Mouse (Mus musculus): Measurements from ENCODE around the gene Vps25. TPM values are rescaled to one million over a fixed set of nuclear protein-coding genes. Genes with fewer than 3 reads are reported as not detected.

Vps25 gene
- polyA plus RNA-seq, 1 experiment from 2014 or later: 94.1 TPM

- H3K9ac ChIP-seq (replicated peaks): peak overlapping the region; percentile 83
- H3K27ac ChIP-seq: peak overlapping the region; percentile 35; the same call in 1 of the 2 replicates
- H3K4me2 ChIP-seq: peak overlapping the region; percentile 98
- H3K4me1 ChIP-seq (replicated peaks): peaks cover 11% of the 10 kb centered on the region
- H3K36me3 ChIP-seq: peaks cover 35% of the 10 kb centered on the region
- no peaks in the 10 kb centered on the region for H3K27me3 ChIP-seq
- 15% methylated on average over 26 of the region's 26 CpGs for WGBS
- ATAC-seq (ENCODE audit: insufficient number of reproducible peaks, insufficient read depth, low FRiP score, low TSS enrichment, low read depth): no peak
- peak overlapping the region; percentile 89 for H3K4me3 ChIP-seq (replicated peaks)
- no peaks in the 10 kb centered on the region for H3K9me3 ChIP-seq
Measured at GRCm38 (mm10) chr11:101301299-101302003, 47.9 kb downstream of the Vps25 start.

- peak within 1 kb of the TSS; percentile 89 for H3K4me3 ChIP-seq (replicated peaks)
- H3K4me2 ChIP-seq: peak within 1 kb of the TSS; percentile 98
- no peaks in the 10 kb centered on the region for H3K9me3 ChIP-seq
- WGBS: 7% methylated on average over 39 of the region's 39 CpGs
- peaks cover 11% of the 10 kb centered on the region for H3K4me1 ChIP-seq (replicated peaks)
- peaks cover 28% of the 10 kb centered on the region for H3K36me3 ChIP-seq
- peak; percentile 90 for ATAC-seq (ENCODE audit: insufficient number of reproducible peaks, insufficient read depth, low FRiP score, low TSS enrichment, low read depth)
- peak within 1 kb of the TSS; percentile 83 for H3K9ac ChIP-seq (replicated peaks)
- H3K27me3 ChIP-seq: no peaks in the 10 kb centered on the region
- H3K27ac ChIP-seq: peak within 1 kb of the TSS; percentile 35; the same call in 1 of the 2 replicates
Measured at GRCm38 (mm10) chr11:101302004-101302798, 48.7 kb downstream of the Vps25 start, which contains the start of gene Becn1. Gene Becn1, minus strand, starts transcription at chr11:101302286.

- H3K4me1 ChIP-seq (replicated peaks): no peaks in the 10 kb centered on the region
- no peak for ATAC-seq (ENCODE audit: insufficient number of reproducible peaks, insufficient read depth, low FRiP score, low TSS enrichment, low read depth)
- no peaks in the 10 kb centered on the region for H3K27me3 ChIP-seq
- H3K36me3 ChIP-seq: no peaks in the 10 kb centered on the region
- H3K27ac ChIP-seq: no peak overlapping the region
- H3K4me3 ChIP-seq (replicated peaks): no peak overlapping the region
- 49% methylated on average over 5 of the region's 5 CpGs for WGBS
- H3K9ac ChIP-seq (replicated peaks): no peak overlapping the region
- no peak overlapping the region for H3K4me2 ChIP-seq
- no peaks in the 10 kb centered on the region for H3K9me3 ChIP-seq
Measured at GRCm38 (mm10) chr11:101307744-101308143, 54.2 kb downstream of the Vps25 start.

Other genes with a start within 250 kb of the Vps25 start
- 26.9 and 29.4 TPM in 2 replicates for gene Atp6v0a1, start 244.3 kb upstream of the Vps25 start, polyA plus RNA-seq (2016; fragmentation: Nextera tagmentation; extraction: Ambion mirVana)
- 8.0 and 8.1 TPM in 2 replicates for gene Naglu, start 183.7 kb upstream of the Vps25 start, polyA plus RNA-seq (2016; fragmentation: Nextera tagmentation; extraction: Ambion mirVana)
- gene Hsd17b1, start 175.3 kb upstream of the Vps25 start, polyA plus RNA-seq (2016; fragmentation: Nextera tagmentation; extraction: Ambion mirVana): not detected in 2 replicates
- 43.6 and 46.5 TPM in 2 replicates for gene Coasy, start 171.1 kb upstream of the Vps25 start, polyA plus RNA-seq (2016; fragmentation: Nextera tagmentation; extraction: Ambion mirVana)
- gene Mlx, start 166.4 kb upstream of the Vps25 start, polyA plus RNA-seq (2016; fragmentation: Nextera tagmentation; extraction: Ambion mirVana): 40.4 and 43.1 TPM in 2 replicates
- 54.3 and 55.7 TPM in 2 replicates for gene Psmc3ip, start 158.3 kb upstream of the Vps25 start, polyA plus RNA-seq (2016; fragmentation: Nextera tagmentation; extraction: Ambion mirVana)
- 18.8 and 19.1 TPM in 2 replicates for gene Retreg3, start 133.8 kb upstream of the Vps25 start, polyA plus RNA-seq (2016; fragmentation: Nextera tagmentation; extraction: Ambion mirVana)
- gene Tubg1, start 133.8 kb upstream of the Vps25 start, polyA plus RNA-seq (2016; fragmentation: Nextera tagmentation; extraction: Ambion mirVana): 87.6 and 90.7 TPM in 2 replicates
- gene Tubg2, start 97.8 kb upstream of the Vps25 start, polyA plus RNA-seq (2016; fragmentation: Nextera tagmentation; extraction: Ambion mirVana): 6.3 and 6.4 TPM in 2 replicates
- gene Cntnap1, start 83.2 kb upstream of the Vps25 start, polyA plus RNA-seq (2016; fragmentation: Nextera tagmentation; extraction: Ambion mirVana): 0.24 and 0.27 TPM in 2 replicates
- gene Plekhh3, start 82.4 kb upstream of the Vps25 start, polyA plus RNA-seq (2016; fragmentation: Nextera tagmentation; extraction: Ambion mirVana): 5.3 and 7.0 TPM in 2 replicates
- 0.24 TPM in 1 of 2 replicates, not detected in the other for gene Ccr10, start 78.3 kb upstream of the Vps25 start, polyA plus RNA-seq (2016; fragmentation: Nextera tagmentation; extraction: Ambion mirVana)
- 14.2 and 16.4 TPM in 2 replicates for gene Ezh1, start 27.2 kb upstream of the Vps25 start, polyA plus RNA-seq (2016; fragmentation: Nextera tagmentation; extraction: Ambion mirVana)
- 53.0 and 61.5 TPM in 2 replicates for gene Ramp2, start 7.7 kb upstream of the Vps25 start, polyA plus RNA-seq (2016; fragmentation: Nextera tagmentation; extraction: Ambion mirVana)
- 9.4 and 12.4 TPM in 2 replicates for gene Wnk4, start 6.9 kb downstream of the Vps25 start, polyA plus RNA-seq (2016; fragmentation: Nextera tagmentation; extraction: Ambion mirVana)
- gene Cntd1, start 25.3 kb downstream of the Vps25 start, polyA plus RNA-seq (2016; fragmentation: Nextera tagmentation; extraction: Ambion mirVana): 1.0 and 1.6 TPM in 2 replicates
- gene Coa3, start 25.4 kb downstream of the Vps25 start, polyA plus RNA-seq (2016; fragmentation: Nextera tagmentation; extraction: Ambion mirVana): 193 and 204 TPM in 2 replicates
- 126 and 129 TPM in 2 replicates for gene Becn1, start 48.6 kb downstream of the Vps25 start, polyA plus RNA-seq (2016; fragmentation: Nextera tagmentation; extraction: Ambion mirVana)
- gene Psme3, start 62.5 kb downstream of the Vps25 start, polyA plus RNA-seq (2016; fragmentation: Nextera tagmentation; extraction: Ambion mirVana): 154 and 167 TPM in 2 replicates
- gene Aoc2, start 71.4 kb downstream of the Vps25 start, polyA plus RNA-seq (2016; fragmentation: Nextera tagmentation; extraction: Ambion mirVana): 2.0 and 2.3 TPM in 2 replicates
- gene Aoc3, start 76.9 kb downstream of the Vps25 start, polyA plus RNA-seq (2016; fragmentation: Nextera tagmentation; extraction: Ambion mirVana): 0.05 TPM in 1 of 2 replicates, not detected in the other
- not detected in 2 replicates for gene G6pc, start 113.9 kb downstream of the Vps25 start, polyA plus RNA-seq (2016; fragmentation: Nextera tagmentation; extraction: Ambion mirVana)
- 86.6 and 94.2 TPM in 2 replicates for gene Aarsd1, start 163.9 kb downstream of the Vps25 start, polyA plus RNA-seq (2016; fragmentation: Nextera tagmentation; extraction: Ambion mirVana)
- gene Gm27029, start 171.1 kb downstream of the Vps25 start, polyA plus RNA-seq (2016; fragmentation: Nextera tagmentation; extraction: Ambion mirVana): 8.2 and 9.8 TPM in 2 replicates
- gene Rundc1, start 171.4 kb downstream of the Vps25 start, polyA plus RNA-seq (2016; fragmentation: Nextera tagmentation; extraction: Ambion mirVana): 22.0 and 24.0 TPM in 2 replicates
- 7.8 and 9.4 TPM in 2 replicates for gene Ptges3l, start 171.6 kb downstream of the Vps25 start, polyA plus RNA-seq (2016; fragmentation: Nextera tagmentation; extraction: Ambion mirVana)
- gene Rpl27, start 188.6 kb downstream of the Vps25 start, polyA plus RNA-seq (2016; fragmentation: Nextera tagmentation; extraction: Ambion mirVana): 382 and 394 TPM in 2 replicates
- gene Ifi35, start 194.7 kb downstream of the Vps25 start, polyA plus RNA-seq (2016; fragmentation: Nextera tagmentation; extraction: Ambion mirVana): 6.3 and 6.6 TPM in 2 replicates
- gene Rnd2, start 211.3 kb downstream of the Vps25 start, polyA plus RNA-seq (2016; fragmentation: Nextera tagmentation; extraction: Ambion mirVana): 9.7 and 10.2 TPM in 2 replicates
- 23.2 and 26.7 TPM in 2 replicates for gene Vat1, start 212.5 kb downstream of the Vps25 start, polyA plus RNA-seq (2016; fragmentation: Nextera tagmentation; extraction: Ambion mirVana)